Comparison of ENCODE assay signal across 24 mouse cellular contexts in the genomic region with DNA sequence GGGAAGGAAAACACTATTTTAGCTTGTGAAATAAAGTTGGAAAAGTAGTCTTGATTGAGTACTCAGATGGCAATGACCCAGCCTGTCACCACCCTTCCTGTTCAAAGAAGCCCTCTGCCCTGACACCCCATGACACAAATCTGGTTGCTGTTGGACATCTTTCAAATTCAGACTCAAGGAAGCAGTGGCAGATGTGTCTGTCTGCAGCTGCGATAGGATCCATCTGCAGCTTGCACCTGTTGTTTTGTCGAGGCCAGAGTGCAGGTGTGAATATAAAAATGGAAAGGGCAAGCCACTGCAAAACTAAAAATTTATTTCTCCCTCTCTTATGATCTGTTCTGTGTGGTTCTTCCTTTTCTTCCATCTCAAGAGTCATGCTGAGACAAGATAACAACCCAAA.
DNase-seq lines count a peak whose midpoint lies in the region; ATAC-seq and TF ChIP-seq lines count a peak whose summit lies in the region.
"Had no signal": no experiment of that assay in that cellular context is flagged by ENCODE, and none has a peak within 500 bp of the region (broad histone marks: within the 10 kb centered on the region; RNA-seq: fewer than 3 reads in every experiment).

No protein-coding gene starts in this region.

- H3K9me3 ChIP-seq in embryonic facial prominence, embryonic 14.5 days (ENCODE audit: control insufficient read depth, low read length), result no peaks in the 10 kb centered on the region
- H3K9me3 ChIP-seq in embryonic facial prominence, embryonic 10.5 days, result no peaks in the 10 kb centered on the region
- H3K9me3 ChIP-seq in midbrain, embryonic 10.5 days (replicated peaks), result no peaks in the 10 kb centered on the region
- H3K9me3 ChIP-seq: G1E had no signal

- no peak for ATAC-seq in embryonic facial prominence, embryonic 14.5 days (ENCODE audit: low read depth)
- ATAC-seq: activated CD4-positive, CD25-positive, alpha-beta regulatory T cell, adult 4 months; CD4-positive, CD25-positive, alpha-beta regulatory T cell, adult 4 months; Patski had no signal

- no peak for TF ChIP-seq CTCF in brain, embryonic 14.5 days (IDR thresholded peaks at IDR 0.05; ENCODE audit: borderline replicate concordance, extremely low read depth, insufficient read depth, insufficient read length)

- no peaks in the 10 kb centered on the region for H3K36me3 ChIP-seq in embryonic facial prominence, embryonic 14.5 days (ENCODE audit: control insufficient read depth, insufficient read depth, low read length)
- H3K36me3 ChIP-seq in embryonic facial prominence, embryonic 10.5 days (replicated peaks), result no peaks in the 10 kb centered on the region
- H3K36me3 ChIP-seq in midbrain, embryonic 10.5 days, result no peaks in the 10 kb centered on the region
- H3K36me3 ChIP-seq: G1E had no signal

- H3K4me1 ChIP-seq in embryonic facial prominence, embryonic 14.5 days (ENCODE audit: control insufficient read depth, insufficient read depth, low read length), result no peaks in the 10 kb centered on the region
- H3K4me1 ChIP-seq in embryonic facial prominence, embryonic 10.5 days, result no peaks in the 10 kb centered on the region
- no peaks in the 10 kb centered on the region for H3K4me1 ChIP-seq in midbrain, embryonic 10.5 days

- no peaks in the 10 kb centered on the region for H3K27me3 ChIP-seq in embryonic facial prominence, embryonic 14.5 days (replicated peaks; ENCODE audit: control insufficient read depth, insufficient read depth, low read length)
- no peaks in the 10 kb centered on the region for H3K27me3 ChIP-seq in embryonic facial prominence, embryonic 10.5 days (replicated peaks; ENCODE audit: low read depth, poor library complexity, severe bottlenecking)
- H3K27me3 ChIP-seq in midbrain, embryonic 10.5 days (ENCODE audit: low read depth, poor library complexity, severe bottlenecking), result no peaks in the 10 kb centered on the region
- H3K27me3 ChIP-seq: CH12.LX had no signal

- no peak for TF ChIP-seq POLR2A in brain, embryonic 14.5 days (IDR thresholded peaks at IDR 0.05; ENCODE audit: borderline replicate concordance, extremely low read depth, insufficient read depth, insufficient read length, poor library complexity, severe bottlenecking)

- DNase-seq in embryonic facial prominence, embryonic 14.5 days (ENCODE audit: low spot score), result peak; percentile 32
- DNase-seq in embryonic facial prominence, embryonic 10.5 days (ENCODE audit: low spot score), result no peak
- DNase-seq in A20 (ENCODE audit: low read depth, low spot score), result peak; percentile 74
- peak; percentile 15 for DNase-seq in brain, embryonic 14.5 days (ENCODE audit: low read depth)
- peak; percentile 6 for DNase-seq in mesoderm, embryonic 11.5 days (ENCODE audit: low read depth, low spot score)
- no peak for DNase-seq in ovary, postnatal 10 days (ENCODE audit: low spot score)
- DNase-seq in embryo, embryonic 9.5 days (ENCODE audit: extremely low spot score), result no peak
- DNase-seq in midbrain, embryonic 10.5 days (ENCODE audit: low spot score), result no peak
- DNase-seq: adrenal gland, adult 2 months; adrenal gland, adult 8-10 months; adrenal gland, postnatal 10 days; adrenal gland, postnatal 14 days; adrenal gland, postnatal 25 days; adrenal gland, postnatal 36 days; B cell, adult 2 months; cerebellum, adult 11 months; cerebellum, adult 11-12 months; cerebellum, adult 18-20 months; cerebellum, adult 2 months had no signal

- H3K27ac ChIP-seq in embryonic facial prominence, embryonic 14.5 days (replicated peaks; ENCODE audit: low read depth, low read length), result no peak overlapping the region
- no peak overlapping the region for H3K27ac ChIP-seq in embryonic facial prominence, embryonic 10.5 days (replicated peaks)
- no peak overlapping the region for H3K27ac ChIP-seq in midbrain, embryonic 10.5 days (replicated peaks)

- no peak overlapping the region for H3K4me2 ChIP-seq in embryonic facial prominence, embryonic 14.5 days (ENCODE audit: low read depth, low read length)

- WGBS in embryonic facial prominence, embryonic 14.5 days, result 60% methylated on average over 2 of the region's 2 CpGs
- WGBS in embryonic facial prominence, embryonic 10.5 days, result 79% methylated on average over 2 of the region's 2 CpGs
- WGBS in midbrain, embryonic 10.5 days, result 84% methylated on average over 2 of the region's 2 CpGs

- H3K9ac ChIP-seq in embryonic facial prominence, embryonic 14.5 days (ENCODE audit: low read depth, low read length), result no peak overlapping the region

- H3K4me3 ChIP-seq in embryonic facial prominence, embryonic 14.5 days (ENCODE audit: low read depth, low read length), result no peak overlapping the region
- H3K4me3 ChIP-seq in embryonic facial prominence, embryonic 10.5 days, result no peak overlapping the region
- H3K4me3 ChIP-seq in midbrain, embryonic 10.5 days, result no peak overlapping the region

Comparison
In these comparisons a context has a peak if more than half of its experiments do, and no peak if none do; other contexts are left out.
1. DNase-seq: peak in embryonic facial prominence, embryonic 14.5 days (single experiment), A20 (single experiment), brain, embryonic 14.5 days (single experiment) and mesoderm, embryonic 11.5 days (single experiment); none in embryonic facial prominence, embryonic 10.5 days (single experiment), ovary, postnatal 10 days (single experiment), embryo, embryonic 9.5 days (single experiment) and midbrain, embryonic 10.5 days (single experiment).